Mouse (Mus musculus) intestine, embryonic 14.5 days (tissue): ENCODE measurements around the gene Nrde2. TPM values are rescaled to one million over a fixed set of nuclear protein-coding genes. Genes with fewer than 3 reads are reported as not detected.

ENCODE experiments used
- ATAC-seq: fragments of 200-750 bp; cut with Nextera tagmentation; replicated peaks from 2 replicates; pipeline ENCODE4 v1.8.0; 2017; ENCODE audit warnings: low read depth, moderate number of reproducible peaks, moderate TSS enrichment, moderate library complexity; ENCODE audit not compliant: low FRiP score, low TSS enrichment
- DNase-seq: peaks from one replicate; pipeline ENCODE4 v3.0.0-alpha.2; 2018; ENCODE audit warnings: low spot score
- H3K27ac ChIP-seq: fragments of 300-500 bp; sonication (generic); 2 replicates; pipeline ENCODE4 v1.5.1; 2014; ENCODE audit warnings: low read depth, mild to moderate bottlenecking, control low read depth
- H3K27me3 ChIP-seq: fragments of 300-500 bp; sonication (generic); replicated peaks from 2 replicates; pipeline ENCODE4 v1.6.1; 2014; ENCODE audit warnings: low read length, control low read depth; ENCODE audit not compliant: control insufficient read depth, insufficient read depth
- H3K36me3 ChIP-seq: fragments of 300-500 bp; sonication (generic); 2 replicates; pipeline ENCODE4 v1.6.1; 2014; ENCODE audit warnings: low read length, control low read depth; ENCODE audit not compliant: control insufficient read depth, insufficient read depth
- H3K4me1 ChIP-seq: fragments of 300-500 bp; sonication (generic); replicated peaks from 2 replicates; pipeline ENCODE4 v1.6.1; 2014; ENCODE audit warnings: low read length, control low read depth, mixed read lengths; ENCODE audit not compliant: control insufficient read depth, insufficient read depth
- H3K4me2 ChIP-seq: fragments of 300-500 bp; sonication (generic); 2 replicates; pipeline ENCODE4 v1.6.1; 2014; ENCODE audit warnings: low read length
- H3K4me3 ChIP-seq: fragments of 300-500 bp; sonication (generic); 2 replicates; pipeline ENCODE4 v1.5.1; 2014; ENCODE audit warnings: low read depth, low read length, control low read depth, mixed read lengths
- H3K9ac ChIP-seq: fragments of 300-500 bp; sonication (generic); 2 replicates; pipeline ENCODE4 v1.6.1; 2014; ENCODE audit warnings: mild to moderate bottlenecking, low read length
- H3K9me3 ChIP-seq: fragments of 300-500 bp; sonication (generic); 2 replicates; pipeline ENCODE4 v1.6.1; 2016; ENCODE audit warnings: low read length, control low read depth; ENCODE audit not compliant: control insufficient read depth
- WGBS: fragments of 180-500 bp; shearing (Covaris S2); extraction: QIAGEN DNeasy Blood & Tissue Kit; methylation state at CpG from one replicate; pipeline ENCODE4 v1.1.7; 2014; 5-methylcytosine and 5-hydroxymethylcytosine counted together
- polyA plus RNA-seq: library from polyadenylated mRNA; unstranded; fragments of >200 nt; fragmentation: Nextera tagmentation; extraction: Ambion mirVana; gene quantifications from 2 replicates; pipeline ENCODE4 v1.2.1, GENCODE M21; 2014

Nrde2 gene
- polyA plus RNA-seq, 1 experiment from 2014 or later: 13.7 TPM

DNA sequence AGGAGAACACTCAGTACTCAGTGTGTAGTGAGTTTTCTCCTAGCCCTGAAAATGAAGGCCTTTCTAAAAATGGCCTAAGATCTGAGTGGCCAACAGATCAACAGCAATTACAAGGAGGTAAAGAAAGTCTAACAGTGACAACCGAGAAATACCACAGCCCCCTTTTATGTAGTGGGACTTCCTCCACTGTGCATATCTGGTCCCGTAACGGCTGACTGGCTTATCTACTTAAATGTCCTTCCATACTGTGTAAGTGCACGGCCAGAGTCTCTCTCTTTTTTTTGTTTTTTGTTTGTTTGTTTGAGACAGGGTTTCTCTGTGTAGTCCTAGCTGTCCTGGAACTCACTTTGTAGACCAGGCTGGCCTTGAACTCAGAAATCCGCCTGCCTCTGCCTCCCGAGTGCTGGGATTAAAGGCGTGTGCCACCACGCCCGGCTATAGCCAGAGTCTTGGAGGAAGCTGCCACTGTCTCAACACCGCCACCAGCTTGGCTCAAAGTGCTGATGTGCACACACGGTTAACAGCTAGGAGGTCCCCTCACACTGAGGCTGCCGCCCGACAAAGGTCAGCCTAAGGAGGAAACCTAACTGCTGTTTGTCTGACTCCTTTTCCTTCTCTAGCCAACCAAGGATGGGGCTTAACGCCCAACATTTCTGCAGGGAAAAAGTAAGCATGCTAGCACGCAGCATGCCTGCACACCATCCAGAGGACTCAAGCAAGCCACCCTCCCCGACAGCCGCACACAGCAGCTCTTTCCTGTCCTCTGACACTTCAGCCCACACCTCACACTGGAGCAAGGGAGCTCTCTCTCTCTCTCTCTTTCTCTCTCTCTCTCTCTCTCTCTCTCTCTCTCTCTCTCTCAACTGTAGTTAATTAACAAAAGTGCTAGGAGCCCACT lies 32.2 kb downstream of the Nrde2 start:
- DNase-seq (no peak), ATAC-seq (no peak)
- no peak overlapping the region for H3K9ac ChIP-seq
- H3K9me3 ChIP-seq: no peaks in the 10 kb centered on the region
- no peak overlapping the region for H3K4me2 ChIP-seq
- peak overlapping the region; percentile 48; the same call in 1 of the 2 replicates for H3K27ac ChIP-seq
- peaks cover 10% of the 10 kb centered on the region for H3K4me1 ChIP-seq
- 66% methylated on average over 17 of the region's 17 CpGs for WGBS
- H3K36me3 ChIP-seq: peaks cover 83% of the 10 kb centered on the region
- H3K27me3 ChIP-seq: no peaks in the 10 kb centered on the region
- no peak overlapping the region for H3K4me3 ChIP-seq

- no peak overlapping the region for H3K4me3 ChIP-seq
- no peak overlapping the region for H3K4me2 ChIP-seq
- no peak overlapping the region for H3K27ac ChIP-seq
- WGBS: 83% methylated on average over 16 of the region's 16 CpGs
- peaks cover 10% of the 10 kb centered on the region for H3K4me1 ChIP-seq
- no peaks in the 10 kb centered on the region for H3K9me3 ChIP-seq
- peaks cover 85% of the 10 kb centered on the region for H3K36me3 ChIP-seq
- no peaks in the 10 kb centered on the region for H3K27me3 ChIP-seq
- H3K9ac ChIP-seq: no peak overlapping the region
- no peak for DNase-seq
- ATAC-seq: 0 out of 2 replicates have a peak, but pooled peaks have one; percentile 57
Observed at GRCm38 (mm10) chr12:100124913-100125798, 34.3 kb downstream of the Nrde2 start.

DNA sequence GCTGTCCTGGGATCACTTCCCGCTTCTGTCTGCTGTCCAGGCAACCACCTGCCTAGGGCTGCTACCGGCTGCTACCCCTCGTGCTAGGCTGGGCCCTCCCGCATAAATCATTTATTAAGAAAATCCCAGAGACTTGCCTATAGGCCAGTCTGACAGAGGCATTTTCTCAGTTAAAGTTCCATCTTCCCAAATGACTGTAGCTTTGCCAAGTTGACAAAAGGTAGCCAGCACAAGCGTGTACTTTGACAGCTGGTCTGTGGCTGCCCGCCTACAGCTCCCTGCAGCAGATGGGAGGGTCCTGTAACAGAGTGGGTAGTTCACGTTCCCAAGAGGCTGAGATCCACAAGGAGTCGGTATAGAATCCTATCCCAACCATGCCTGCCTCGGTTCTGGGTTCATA lies 36.0 kb downstream of the Nrde2 start:
- H3K27ac ChIP-seq: no peak overlapping the region
- H3K36me3 ChIP-seq: peaks cover 91% of the 10 kb centered on the region

DNA sequence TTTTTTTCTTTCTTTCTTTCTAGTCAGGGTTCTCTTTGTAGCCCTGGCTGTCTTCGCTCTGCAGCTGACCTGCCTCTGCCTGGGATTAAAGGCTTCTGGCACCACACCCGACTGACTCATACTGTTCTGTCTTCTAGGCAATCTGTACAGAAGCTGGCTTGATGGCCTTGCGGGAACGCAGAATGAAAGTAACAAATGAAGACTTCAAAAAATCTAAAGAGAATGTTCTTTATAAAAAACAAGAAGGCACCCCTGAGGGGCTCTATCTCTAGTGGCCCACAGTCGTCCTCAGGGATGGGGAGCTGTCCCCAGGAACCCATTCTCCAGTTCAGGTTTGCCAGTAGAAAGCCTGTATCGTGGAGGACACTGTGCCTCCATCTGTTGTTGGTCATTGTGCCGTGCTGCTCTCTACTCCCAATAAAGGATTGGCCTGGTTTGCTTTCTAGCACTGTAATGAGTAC lies 36.5 kb downstream of the Nrde2 start:
- Histone ChIP-seq H3K36me3 (peaks cover 91% of the 10 kb centered on the region), H3K4me3 (no peak overlapping the region), H3K9ac (no peak overlapping the region), H3K4me1 (peaks cover 7% of the 10 kb centered on the region), H3K27me3 (no peaks in the 10 kb centered on the region), H3K27ac (no peak overlapping the region), H3K9me3 (no peaks in the 10 kb centered on the region), H3K4me2 (no peak overlapping the region)
- ATAC-seq: no peak
- DNase-seq: no peak
- WGBS: 83% methylated on average over 7 of the region's 7 CpGs

More for the DNA sequence above, 36.0 kb downstream of the Nrde2 start:
- no peak overlapping the region for H3K4me2 ChIP-seq
- no peaks in the 10 kb centered on the region for H3K27me3 ChIP-seq
- H3K9ac ChIP-seq: no peak overlapping the region
- ATAC-seq: no peak
- H3K9me3 ChIP-seq: no peaks in the 10 kb centered on the region
- no peak for DNase-seq
- WGBS: 84% methylated on average over 9 of the region's 9 CpGs
- H3K4me1 ChIP-seq: peaks cover 10% of the 10 kb centered on the region
- no peak overlapping the region for H3K4me3 ChIP-seq

- Histone ChIP-seq H3K4me2 (no peak overlapping the region), H3K4me1 (0 out of 2 replicates have a peak, but pooled peaks cover 4% of the 10 kb centered on the region), H3K27ac (no peak overlapping the region), H3K27me3 (no peaks in the 10 kb centered on the region), H3K9ac (no peak overlapping the region), H3K9me3 (no peaks in the 10 kb centered on the region), H3K4me3 (no peak overlapping the region), H3K36me3 (peaks cover 88% of the 10 kb centered on the region)
- no peak for DNase-seq
- no peak for ATAC-seq
- 88% methylated on average over 5 of the region's 5 CpGs for WGBS
Observed at GRCm38 (mm10) chr12:100115982-100116381, 43.5 kb downstream of the Nrde2 start.

- Histone ChIP-seq H3K27me3 (no peaks in the 10 kb centered on the region), H3K4me1 (peaks cover 9% of the 10 kb centered on the region; the same call in 1 of the 2 replicates), H3K9ac (peak within 1 kb of the TSS; percentile 94), H3K9me3 (no peaks in the 10 kb centered on the region), H3K4me2 (peak within 1 kb of the TSS; percentile 78), H3K4me3 (peak within 1 kb of the TSS; percentile 99), H3K27ac (peak within 1 kb of the TSS; percentile 85), H3K36me3 (peaks cover 29% of the 10 kb centered on the region)
- DNase-seq: peak; percentile 92
- under 1% methylated on average over 58 of the region's 58 CpGs for WGBS
- ATAC-seq: peak; percentile 72
Observed at GRCm38 (mm10) chr12:100109986-100110696, 49.3 kb downstream of the Nrde2 start, which contains the start of gene Psmc1. Gene Psmc1, plus strand, starts transcription at chr12:100110154.

DNA sequence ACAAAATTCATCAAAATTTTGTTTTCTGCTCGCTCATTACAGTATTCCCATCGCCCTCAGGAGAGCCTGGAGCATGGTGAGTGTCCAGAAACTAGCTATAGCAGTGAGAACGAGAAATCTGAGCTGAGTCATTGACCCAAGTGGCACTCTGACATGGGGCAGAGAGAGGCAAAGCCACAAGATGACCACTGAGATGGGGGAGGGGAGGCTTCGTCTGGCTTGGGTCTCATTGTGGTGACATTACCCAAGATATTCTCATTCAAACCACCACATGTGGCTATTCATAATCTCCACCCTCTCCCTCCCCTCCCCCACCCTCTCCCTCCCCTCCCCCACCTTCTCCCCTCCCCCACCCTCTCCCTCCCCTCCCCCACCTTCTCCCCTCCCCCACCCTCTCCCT lies 52.0 kb downstream of the Nrde2 start:
- Histone ChIP-seq H3K4me2 (no peak overlapping the region), H3K4me1 (peaks cover 9% of the 10 kb centered on the region; the same call in 1 of the 2 replicates), H3K9ac (no peak overlapping the region), H3K27me3 (no peaks in the 10 kb centered on the region), H3K27ac (no peak overlapping the region), H3K4me3 (no peak overlapping the region), H3K36me3 (peaks cover 5% of the 10 kb centered on the region), H3K9me3 (no peaks in the 10 kb centered on the region)
- DNase-seq (no peak), ATAC-seq (no peak)
- WGBS: 48% methylated on average over 4 of the region's 4 CpGs
